Mouse (Mus musculus): ENCODE results near the gene Unc45a.
A peak's percentile ranks its signal among the peaks of the same experiment; 100 is the strongest.

Gene Unc45a

GRCm38 (mm10) chr7:80340793-80341192, at the start of gene Unc45a:
TSS of gene Unc45a (minus strand) at chr7:80341005.
- no peak for TF ChIP-seq GATA4 (IDR thresholded peaks at IDR 0.05; ENCODE audit: insufficient replicate concordance, low read length)

- no peak for TF ChIP-seq GATA4 (IDR thresholded peaks at IDR 0.05; ENCODE audit: insufficient replicate concordance, low read length)
These were observed 47.1 kb upstream of the Unc45a start, which contains the start of gene Fes for GRCm38 (mm10) chr7:80387633-80388543. TSS of gene Fes (minus strand) at chr7:80387946.

- no peak for TF ChIP-seq GATA4 (IDR thresholded peaks at IDR 0.05; ENCODE audit: insufficient replicate concordance, low read length)
These were observed 46.3 kb upstream of the Unc45a start for GRCm38 (mm10) chr7:80387033-80387632.

GRCm38 (mm10) chr7:80386235-80386930, 45.6 kb upstream of the Unc45a start:
- peak; percentile 35; the same call in 1 of the 2 replicates for TF ChIP-seq GATA4 (IDR thresholded peaks at IDR 0.05; ENCODE audit: insufficient replicate concordance, low read length)

- TF ChIP-seq GATA4 (IDR thresholded peaks at IDR 0.05; ENCODE audit: insufficient replicate concordance, low read length) = no peak
These were observed 42.1 kb upstream of the Unc45a start for GRCm38 (mm10) chr7:80382919-80383318.

- TF ChIP-seq GATA4 (IDR thresholded peaks at IDR 0.05; ENCODE audit: insufficient replicate concordance, low read length) = no peak
These were observed 38.7 kb upstream of the Unc45a start for GRCm38 (mm10) chr7:80379531-80379930.

GRCm38 (mm10) chr7:80377471-80377870, 36.7 kb upstream of the Unc45a start:
- no peak for TF ChIP-seq GATA4 (IDR thresholded peaks at IDR 0.05; ENCODE audit: insufficient replicate concordance, low read length)

- TF ChIP-seq GATA4 (IDR thresholded peaks at IDR 0.05; ENCODE audit: insufficient replicate concordance, low read length) = no peak
These were observed 35.4 kb upstream of the Unc45a start for GRCm38 (mm10) chr7:80376192-80376591.

GRCm38 (mm10) chr7:80375376-80376039, 34.7 kb upstream of the Unc45a start:
- TF ChIP-seq GATA4 (IDR thresholded peaks at IDR 0.05; ENCODE audit: insufficient replicate concordance, low read length) = no peak

GRCm38 (mm10) chr7:80374733-80375132, 33.9 kb upstream of the Unc45a start:
- TF ChIP-seq GATA4 (IDR thresholded peaks at IDR 0.05; ENCODE audit: insufficient replicate concordance, low read length) = no peak

- no peak for TF ChIP-seq GATA4 (IDR thresholded peaks at IDR 0.05; ENCODE audit: insufficient replicate concordance, low read length)
These were observed 33.5 kb upstream of the Unc45a start for GRCm38 (mm10) chr7:80374280-80374679.

- no peak for TF ChIP-seq GATA4 (IDR thresholded peaks at IDR 0.05; ENCODE audit: insufficient replicate concordance, low read length)
These were observed 33.0 kb upstream of the Unc45a start for GRCm38 (mm10) chr7:80373850-80374249.

- no peak for TF ChIP-seq GATA4 (IDR thresholded peaks at IDR 0.05; ENCODE audit: insufficient replicate concordance, low read length)
These were observed 32.5 kb upstream of the Unc45a start for GRCm38 (mm10) chr7:80373352-80373751.

- TF ChIP-seq GATA4 (IDR thresholded peaks at IDR 0.05; ENCODE audit: insufficient replicate concordance, low read length) = no peak
These were observed 31.9 kb upstream of the Unc45a start for GRCm38 (mm10) chr7:80372667-80373066.

GRCm38 (mm10) chr7:80372166-80372565, 31.4 kb upstream of the Unc45a start:
- no peak for TF ChIP-seq GATA4 (IDR thresholded peaks at IDR 0.05; ENCODE audit: insufficient replicate concordance, low read length)

All from liver, adult (tissue).